Mouse (Mus musculus): ENCODE data around the gene Tmed2.
A peak's percentile ranks its signal among the peaks of the same experiment; 100 is the strongest.
"Not testable (repeated sequence)": the region's sequence is repeated elsewhere in the genome, so short reads cannot be mapped to it uniquely, and the experiment has no call there.

Tmed2 gene

GRCm38 (mm10) chr5:124528351-124528750 is 12.1 kb upstream of the Tmed2 start:
- DNase-seq (ENCODE audit: low spot score) = no peak

DNA sequence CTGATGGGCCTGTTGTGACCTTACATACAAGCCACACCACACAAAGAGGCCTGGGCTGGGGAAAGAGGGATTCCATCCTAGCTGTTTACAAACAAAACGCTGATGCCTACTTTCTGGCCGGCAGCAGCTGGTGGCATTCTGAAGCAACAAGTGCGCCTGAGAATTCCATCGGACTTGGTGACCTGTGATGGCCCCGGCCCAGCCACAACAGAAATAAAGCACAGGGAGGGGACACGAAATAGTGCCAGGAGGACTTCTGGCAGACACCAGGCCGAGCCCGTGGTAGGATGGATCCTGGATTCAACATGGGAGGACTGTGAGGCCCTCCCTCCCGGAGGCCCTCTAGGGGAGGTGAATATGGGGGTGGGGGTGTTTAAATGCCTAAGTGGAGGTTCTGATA is 11.7 kb upstream of the Tmed2 start:
- no peak for DNase-seq (ENCODE audit: low spot score)

DNA sequence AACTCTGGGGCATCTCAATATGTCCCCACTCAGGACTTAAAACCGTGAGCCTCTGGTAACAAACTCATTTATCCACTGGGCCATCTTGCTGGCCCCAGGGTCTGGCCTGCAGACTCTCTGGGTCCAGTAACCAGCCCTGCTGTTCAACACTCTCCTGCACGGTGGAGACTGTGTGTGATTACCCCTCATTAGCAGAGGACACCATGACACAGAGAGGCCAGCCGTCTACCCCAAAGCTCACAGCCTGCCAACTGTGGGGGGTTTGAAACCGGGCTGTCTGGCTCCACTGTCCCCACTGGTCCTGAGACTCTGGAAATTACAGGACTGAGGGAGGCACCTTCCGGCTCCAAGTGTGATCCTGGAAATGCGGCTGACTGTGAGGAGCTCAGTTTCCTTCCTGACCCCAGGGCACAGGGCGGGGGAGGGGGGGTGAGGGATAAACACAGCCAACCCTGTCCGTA is 11.3 kb upstream of the Tmed2 start:
- no peak for DNase-seq (ENCODE audit: low spot score)

DNA sequence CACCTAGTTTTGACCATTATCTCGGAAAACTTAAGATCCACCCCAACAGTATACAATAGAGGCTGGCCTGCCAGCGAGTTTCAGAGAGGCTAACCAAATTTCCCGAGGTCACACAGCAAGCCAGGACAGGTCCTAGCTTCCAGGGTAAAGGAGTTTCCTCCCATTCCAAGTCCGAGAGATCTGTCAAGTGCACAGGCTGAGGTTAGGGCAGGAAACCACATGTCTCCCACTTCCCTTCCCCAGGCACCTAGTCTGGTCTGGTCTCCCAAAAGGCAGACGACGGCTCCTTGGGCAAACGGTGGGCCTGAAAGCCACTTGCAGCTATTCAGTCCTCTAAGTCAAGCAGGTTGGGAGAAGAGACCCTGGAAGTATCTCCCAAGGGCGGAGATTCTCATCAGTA is 10.8 kb upstream of the Tmed2 start:
- no peak for DNase-seq (ENCODE audit: low spot score)

GRCm38 (mm10) chr5:124530655-124531582 is 9.6 kb upstream of the Tmed2 start, which contains the start of gene Rilpl1:
Gene Rilpl1 (minus strand): TSS chr5:124531391.
- peak; percentile 89 for DNase-seq (ENCODE audit: low spot score)

- no peak for DNase-seq (ENCODE audit: low spot score)
Measured at GRCm38 (mm10) chr5:124531583-124531930, 8.9 kb upstream of the Tmed2 start.

GRCm38 (mm10) chr5:124532451-124532850 is 8.0 kb upstream of the Tmed2 start:
- no peak for DNase-seq (ENCODE audit: low spot score)

GRCm38 (mm10) chr5:124535016-124535415 is 5.5 kb upstream of the Tmed2 start:
- no peak for DNase-seq (ENCODE audit: low spot score)

- peak; percentile 40 for DNase-seq (ENCODE audit: low spot score)
Measured at GRCm38 (mm10) chr5:124536776-124537175, 3.7 kb upstream of the Tmed2 start.

DNA sequence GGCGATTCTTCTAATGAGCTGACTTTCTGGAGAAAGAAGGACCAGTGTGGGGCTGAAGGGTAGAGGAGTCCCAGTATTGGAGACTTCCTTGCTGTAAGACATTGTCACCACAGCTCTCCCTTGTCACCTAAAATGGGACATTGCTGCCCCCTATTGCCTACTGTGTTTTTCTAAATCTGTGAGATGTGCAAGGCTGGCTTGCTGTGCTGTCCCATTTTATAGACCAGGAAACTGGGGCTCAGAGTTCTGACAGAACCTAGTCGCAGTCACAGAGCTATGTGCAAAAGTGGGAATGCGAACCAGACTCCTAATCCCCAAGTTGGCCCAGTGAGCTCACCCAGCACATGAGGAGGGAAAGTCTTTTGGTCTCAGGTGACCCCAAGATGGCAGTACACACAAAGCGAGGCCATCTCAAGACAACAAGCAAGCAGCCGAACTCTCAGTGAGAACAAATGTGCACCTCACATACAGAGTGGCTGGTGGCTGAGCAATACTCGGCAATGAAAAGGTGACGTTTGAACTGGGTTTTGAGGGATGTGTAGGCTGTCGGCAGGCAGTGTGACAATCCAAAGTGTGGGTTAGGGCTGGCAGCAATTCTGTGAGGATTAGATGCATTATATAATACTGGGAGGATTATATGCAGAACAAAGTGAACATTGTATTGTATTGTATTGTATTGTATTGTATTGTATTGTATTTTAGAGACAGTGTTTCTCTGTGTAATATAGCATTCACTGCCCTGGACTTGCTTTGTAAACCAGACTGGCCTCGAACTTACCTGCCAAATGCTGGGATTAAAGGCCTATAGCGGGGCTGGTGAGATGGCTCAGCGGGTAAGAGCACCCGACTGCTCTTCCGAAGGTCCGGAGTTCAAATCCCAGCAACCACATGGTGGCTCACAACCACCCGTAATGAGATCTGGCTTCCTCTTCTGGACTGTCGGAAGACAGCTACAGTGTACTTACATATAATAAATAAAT is 1.4 kb upstream of the Tmed2 start:
- DNase-seq (ENCODE audit: low spot score) = peak; percentile 65

DNA sequence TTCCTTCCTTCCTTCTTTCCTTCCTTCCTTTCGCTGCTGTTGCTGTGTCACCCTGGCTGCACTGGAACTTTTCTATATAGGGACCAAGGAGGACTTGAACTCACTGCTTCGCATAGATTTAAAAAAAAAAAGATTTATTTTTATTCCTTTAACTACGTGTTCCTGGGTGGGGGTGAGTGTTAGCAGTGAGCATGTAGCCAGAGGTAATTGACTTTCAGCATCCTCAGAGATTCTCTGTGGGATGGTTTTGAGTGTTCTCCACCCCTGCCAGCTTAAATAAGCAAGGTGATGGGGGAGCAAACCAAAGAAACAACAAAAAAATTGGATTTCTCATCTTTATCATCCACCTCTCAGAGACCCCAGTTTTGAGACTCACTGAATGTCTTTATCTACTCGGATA is 590 bp upstream of the Tmed2 start:
- no peak for DNase-seq (ENCODE audit: low spot score)

GRCm38 (mm10) chr5:124540905-124541601 is 558 bp downstream of the Tmed2 start:
- peak; percentile 68 for DNase-seq (ENCODE audit: low spot score)

DNA sequence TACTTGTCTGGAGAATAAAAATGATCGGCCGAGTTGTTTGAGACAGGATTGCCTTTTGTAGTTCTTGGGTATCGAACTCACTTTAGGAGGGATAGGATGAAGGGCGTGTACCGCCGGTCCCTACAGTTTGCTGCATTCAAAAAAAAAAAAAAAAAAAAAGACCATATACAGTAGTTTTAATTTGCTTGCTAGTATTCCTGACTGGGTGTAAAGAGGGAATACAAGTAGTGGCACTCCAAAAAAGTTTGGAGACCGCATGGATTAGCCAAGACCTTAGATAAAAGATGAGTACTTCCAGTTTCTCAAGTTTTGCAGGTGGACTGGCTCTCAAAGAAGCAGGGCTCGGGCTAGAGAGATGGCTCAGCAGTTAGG is 1.1 kb downstream of the Tmed2 start:
- DNase-seq (ENCODE audit: low spot score) = no peak

GRCm38 (mm10) chr5:124550737-124551136 is 10.2 kb downstream of the Tmed2 start:
- DNase-seq (ENCODE audit: low spot score) = not testable (repeated sequence)

- not testable (repeated sequence) for DNase-seq (ENCODE audit: low spot score)
Measured at GRCm38 (mm10) chr5:124551349-124552093, 11.0 kb downstream of the Tmed2 start.

- DNase-seq (ENCODE audit: low spot score) = no peak
Measured at GRCm38 (mm10) chr5:124552094-124552472, 11.6 kb downstream of the Tmed2 start.

- peak; percentile 94 for DNase-seq (ENCODE audit: low spot score)
Measured at GRCm38 (mm10) chr5:124552558-124553307, 12.2 kb downstream of the Tmed2 start, which contains the start of gene Ddx55. Gene Ddx55 (plus strand): TSS chr5:124552864.

GRCm38 (mm10) chr5:124553607-124554006 is 13.1 kb downstream of the Tmed2 start:
- no peak for DNase-seq (ENCODE audit: low spot score)

GRCm38 (mm10) chr5:124555145-124555544 is 14.7 kb downstream of the Tmed2 start:
- DNase-seq (ENCODE audit: low spot score) = peak; percentile 51

DNA sequence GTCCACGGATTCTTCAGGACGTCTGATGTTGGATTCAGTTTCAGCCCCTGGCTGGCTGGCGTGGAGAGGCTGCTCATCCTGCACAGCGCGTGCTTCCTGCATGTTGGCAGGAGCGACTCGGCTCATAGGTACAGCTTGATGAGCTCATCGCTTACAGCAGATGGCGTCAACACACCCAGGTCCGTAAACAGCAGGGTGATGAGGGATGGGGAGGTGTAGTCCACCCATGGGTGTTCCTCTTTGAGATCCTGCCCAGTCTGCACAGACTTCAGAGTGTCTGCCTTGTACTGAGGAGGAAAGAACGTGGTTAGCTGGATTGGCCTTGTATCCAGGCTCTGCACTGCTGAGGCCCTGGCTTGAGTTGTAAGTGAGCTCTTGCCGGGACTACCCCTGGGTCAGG is 30.6 kb downstream of the Tmed2 start:
- no peak for DNase-seq (ENCODE audit: low spot score)
